Mouse (Mus musculus) embryonic facial prominence, embryonic 14.5 days (tissue): Measurements from ENCODE around the gene St8sia1. TPM values are rescaled to one million over a fixed set of nuclear protein-coding genes. Genes with fewer than 3 reads are reported as not detected.

ENCODE experiments used
- ATAC-seq: fragments of 200-750 bp; cut with Nextera tagmentation; 2 replicates; pipeline ENCODE4 v1.8.0; 2017; ENCODE audit warnings: low read depth, moderate number of reproducible peaks, moderate TSS enrichment
- DNase-seq: peaks from one replicate; pipeline ENCODE4 v3.0.0-alpha.2; 2015; ENCODE audit warnings: low spot score
- H3K27ac ChIP-seq: fragments of 300-500 bp; sonication (generic); replicated peaks from 2 replicates; pipeline ENCODE4 v1.5.1; 2014; ENCODE audit warnings: low read depth, mild to moderate bottlenecking, low read length, moderate library complexity
- H3K27me3 ChIP-seq: fragments of 300-500 bp; sonication (generic); replicated peaks from 2 replicates; pipeline ENCODE4 v1.6.1; 2014; ENCODE audit warnings: low read length; ENCODE audit not compliant: control insufficient read depth, insufficient read depth
- H3K36me3 ChIP-seq: fragments of 300-500 bp; sonication (generic); 2 replicates; pipeline ENCODE4 v1.6.1; 2014; ENCODE audit warnings: low read length, mixed read lengths; ENCODE audit not compliant: control insufficient read depth, insufficient read depth
- H3K4me1 ChIP-seq: fragments of 300-500 bp; sonication (generic); 2 replicates; pipeline ENCODE4 v1.6.1; 2014; ENCODE audit warnings: antibody characterized with exemption, low read length; ENCODE audit not compliant: control insufficient read depth, insufficient read depth
- H3K4me2 ChIP-seq: fragments of 300-500 bp; sonication (generic); 2 replicates; pipeline ENCODE4 v1.6.1; 2014; ENCODE audit warnings: low read depth, mild to moderate bottlenecking, low read length, moderate library complexity, mixed read lengths
- H3K4me3 ChIP-seq: fragments of 300-500 bp; sonication (generic); 2 replicates; pipeline ENCODE4 v1.5.1; 2014; ENCODE audit warnings: low read depth, mild to moderate bottlenecking, low read length
- H3K9ac ChIP-seq: fragments of 300-500 bp; sonication (generic); 2 replicates; pipeline ENCODE4 v1.6.1; 2014; ENCODE audit warnings: low read depth, mild to moderate bottlenecking, low read length, moderate library complexity, mixed read lengths
- H3K9me3 ChIP-seq: fragments of 300-500 bp; sonication (generic); 2 replicates; pipeline ENCODE4 v1.6.1; 2016; ENCODE audit warnings: low read length; ENCODE audit not compliant: control insufficient read depth
- WGBS: fragments of 180-500 bp; shearing (Covaris S2); extraction: QIAGEN DNeasy Blood & Tissue Kit; methylation state at CpG from one replicate; pipeline ENCODE4 v1.1.7; 2014; 5-methylcytosine and 5-hydroxymethylcytosine counted together
- polyA plus RNA-seq: library from polyadenylated mRNA; unstranded; fragments of >200 nt; fragmentation: Nextera tagmentation; extraction: Ambion mirVana; gene quantifications from 2 replicates; pipeline ENCODE4 v1.2.1, GENCODE M21; 2014

St8sia1 gene
- polyA plus RNA-seq, 1 experiment from 2014 or later = 1.8 TPM

- ATAC-seq (no peak), DNase-seq (no peak)
- WGBS = 85% methylated on average over 3 of the region's 3 CpGs
- peaks cover 6% of the 10 kb centered on the region; the same call in 1 of the 2 replicates for H3K9me3 ChIP-seq
- H3K27ac ChIP-seq = no peak overlapping the region
- no peaks in the 10 kb centered on the region for H3K27me3 ChIP-seq
- peaks cover 4% of the 10 kb centered on the region; the same call in 1 of the 2 replicates for H3K4me1 ChIP-seq
- H3K36me3 ChIP-seq = no peaks in the 10 kb centered on the region
- H3K4me2 ChIP-seq = no peak overlapping the region
- H3K4me3 ChIP-seq = no peak overlapping the region
- no peak overlapping the region for H3K9ac ChIP-seq
These were observed 102.0 kb downstream of the St8sia1 start for GRCm38 (mm10) chr6:142862265-142862664.

GRCm38 (mm10) chr6:142860396-142860795 lies 103.9 kb downstream of the St8sia1 start:
- Histone ChIP-seq H3K36me3 (no peaks in the 10 kb centered on the region), H3K4me1 (peaks cover 4% of the 10 kb centered on the region; the same call in 1 of the 2 replicates), H3K4me3 (no peak overlapping the region), H3K27ac (no peak overlapping the region), H3K27me3 (no peaks in the 10 kb centered on the region), H3K4me2 (no peak overlapping the region), H3K9ac (no peak overlapping the region), H3K9me3 (peaks cover 6% of the 10 kb centered on the region; the same call in 1 of the 2 replicates)
- WGBS = 90% methylated on average over 1 of the region's 1 CpGs
- DNase-seq (no peak), ATAC-seq (no peak)

GRCm38 (mm10) chr6:142859946-142860345 lies 104.3 kb downstream of the St8sia1 start:
- H3K27me3 ChIP-seq = no peaks in the 10 kb centered on the region
- H3K27ac ChIP-seq = no peak overlapping the region
- no peaks in the 10 kb centered on the region for H3K36me3 ChIP-seq
- 88% methylated on average over 4 of the region's 4 CpGs for WGBS
- no peak overlapping the region for H3K9ac ChIP-seq
- peaks cover 4% of the 10 kb centered on the region; the same call in 1 of the 2 replicates for H3K4me1 ChIP-seq
- H3K9me3 ChIP-seq = peaks cover 6% of the 10 kb centered on the region; the same call in 1 of the 2 replicates
- DNase-seq = no peak
- no peak for ATAC-seq
- no peak overlapping the region for H3K4me2 ChIP-seq
- H3K4me3 ChIP-seq = no peak overlapping the region

- ATAC-seq (no peak), DNase-seq (no peak)
- H3K9ac ChIP-seq = no peak overlapping the region
- no peaks in the 10 kb centered on the region for H3K27me3 ChIP-seq
- no peaks in the 10 kb centered on the region for H3K36me3 ChIP-seq
- no peak overlapping the region for H3K27ac ChIP-seq
- WGBS = 96% methylated on average over 2 of the region's 2 CpGs
- H3K4me1 ChIP-seq = peaks cover 4% of the 10 kb centered on the region; the same call in 1 of the 2 replicates
- peaks cover 6% of the 10 kb centered on the region; the same call in 1 of the 2 replicates for H3K9me3 ChIP-seq
- H3K4me2 ChIP-seq = no peak overlapping the region
- no peak overlapping the region for H3K4me3 ChIP-seq
These were observed 105.3 kb downstream of the St8sia1 start for GRCm38 (mm10) chr6:142858937-142859336.

- ATAC-seq = no peak
- H3K9me3 ChIP-seq = no peaks in the 10 kb centered on the region
- H3K36me3 ChIP-seq = no peaks in the 10 kb centered on the region
- no peak overlapping the region for H3K4me2 ChIP-seq
- DNase-seq = no peak
- H3K27ac ChIP-seq = no peak overlapping the region
- WGBS = 53% methylated on average over 3 of the region's 3 CpGs
- H3K4me1 ChIP-seq = peaks cover 4% of the 10 kb centered on the region; the same call in 1 of the 2 replicates
- H3K4me3 ChIP-seq = no peak overlapping the region
- H3K27me3 ChIP-seq = no peaks in the 10 kb centered on the region
- no peak overlapping the region for H3K9ac ChIP-seq
These were observed 107.9 kb downstream of the St8sia1 start for GRCm38 (mm10) chr6:142856258-142856874.

GRCm38 (mm10) chr6:142855761-142856160 lies 108.5 kb downstream of the St8sia1 start:
- H3K27me3 ChIP-seq = no peaks in the 10 kb centered on the region
- H3K9me3 ChIP-seq = no peaks in the 10 kb centered on the region
- no peak overlapping the region for H3K9ac ChIP-seq
- 86% methylated on average over 5 of the region's 5 CpGs for WGBS
- H3K36me3 ChIP-seq = no peaks in the 10 kb centered on the region
- H3K27ac ChIP-seq = no peak overlapping the region
- DNase-seq (no peak), ATAC-seq (no peak)
- H3K4me3 ChIP-seq = no peak overlapping the region
- no peak overlapping the region for H3K4me2 ChIP-seq
- H3K4me1 ChIP-seq = peaks cover 4% of the 10 kb centered on the region; the same call in 1 of the 2 replicates

- no peaks in the 10 kb centered on the region for H3K27me3 ChIP-seq
- H3K4me3 ChIP-seq = no peak overlapping the region
- no peak overlapping the region for H3K9ac ChIP-seq
- no peak overlapping the region for H3K4me2 ChIP-seq
- H3K27ac ChIP-seq = no peak overlapping the region
- WGBS = 75% methylated on average over 6 of the region's 6 CpGs
- H3K36me3 ChIP-seq = no peaks in the 10 kb centered on the region
- ATAC-seq (no peak), DNase-seq (no peak)
- H3K9me3 ChIP-seq = no peaks in the 10 kb centered on the region
- H3K4me1 ChIP-seq = peaks cover 2% of the 10 kb centered on the region; the same call in 1 of the 2 replicates
These were observed 111.6 kb downstream of the St8sia1 start for GRCm38 (mm10) chr6:142852419-142853377.

GRCm38 (mm10) chr6:142850436-142850835 lies 113.8 kb downstream of the St8sia1 start:
- ATAC-seq (no peak), DNase-seq (no peak)
- H3K9me3 ChIP-seq = no peaks in the 10 kb centered on the region
- 80% methylated on average over 8 of the region's 8 CpGs for WGBS
- H3K27ac ChIP-seq = no peak overlapping the region
- no peak overlapping the region for H3K9ac ChIP-seq
- H3K36me3 ChIP-seq = no peaks in the 10 kb centered on the region
- H3K4me1 ChIP-seq = no peaks in the 10 kb centered on the region
- H3K4me2 ChIP-seq = no peak overlapping the region
- H3K27me3 ChIP-seq = no peaks in the 10 kb centered on the region
- no peak overlapping the region for H3K4me3 ChIP-seq
